Mouse (Mus musculus): ENCODE measurements around the gene Mob3b.
A peak's percentile ranks its signal among the peaks of the same experiment; 100 is the strongest.

Mob3b gene

DNA sequence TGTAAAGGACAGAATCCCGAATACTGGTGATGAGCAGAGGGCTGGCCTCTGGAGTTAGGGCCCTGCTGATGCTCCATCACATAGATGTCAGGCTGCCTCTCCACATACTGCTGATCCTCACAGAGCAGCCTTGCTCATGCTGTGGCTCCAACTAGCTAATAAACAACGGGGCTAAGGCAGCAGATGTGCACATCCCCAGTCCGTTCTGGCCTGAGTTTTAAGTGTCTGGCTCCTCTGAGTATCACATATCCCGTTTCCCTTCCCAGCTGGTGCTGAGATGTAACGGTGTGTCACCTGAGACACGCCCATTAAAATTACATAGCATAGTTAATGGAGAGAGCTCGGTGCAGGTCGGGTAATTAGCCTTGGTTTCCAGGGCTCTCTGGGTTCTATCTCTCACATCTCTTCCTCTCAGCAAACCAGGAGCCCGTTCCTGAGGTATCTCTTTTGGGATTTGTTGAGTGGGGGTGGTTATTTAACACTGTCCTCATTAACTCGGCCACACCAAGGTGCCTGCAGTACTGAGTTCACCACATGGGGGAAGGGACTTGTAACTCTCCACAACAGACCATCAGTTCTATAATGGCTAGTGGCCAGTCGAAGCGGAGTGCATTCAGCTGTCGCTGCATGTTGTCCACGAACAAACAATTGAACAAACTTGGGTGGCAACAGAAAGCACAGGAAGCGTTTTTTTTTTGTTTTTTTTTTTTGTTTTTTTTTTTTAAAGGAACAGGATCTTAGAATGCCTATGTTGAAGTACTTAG, 92.0 kb downstream of the Mob3b start:
- no peak for DNase-seq (ENCODE audit: extremely low spot score)

DNA sequence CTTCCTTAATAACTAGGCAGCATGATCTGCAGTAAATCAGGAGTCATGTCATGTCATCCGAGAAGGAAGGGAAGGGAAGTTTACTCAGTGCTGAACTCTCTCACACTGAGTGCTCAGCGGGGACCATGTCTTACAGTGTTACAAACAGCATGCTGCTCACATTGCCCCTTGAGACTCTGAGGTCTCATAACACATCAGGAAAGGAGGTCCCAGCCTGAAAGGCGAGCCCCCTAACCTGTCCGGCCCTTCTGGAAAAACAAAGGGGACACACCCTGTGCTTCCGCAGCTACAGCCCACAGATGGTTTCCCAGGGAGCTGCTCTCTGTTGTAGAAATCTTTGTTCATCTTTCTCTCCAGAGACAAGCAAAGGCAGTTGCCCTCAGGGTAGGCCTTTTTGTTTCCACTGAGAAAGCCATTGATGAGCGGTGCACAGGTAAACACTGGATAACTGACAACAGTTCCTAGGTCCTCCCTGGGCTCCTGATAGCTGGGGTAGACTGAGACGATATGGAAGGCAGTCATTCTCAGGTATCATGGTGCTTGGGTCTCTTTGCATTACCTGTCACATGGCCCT, 94.1 kb downstream of the Mob3b start:
- DNase-seq (ENCODE audit: extremely low spot score), result no peak

DNA sequence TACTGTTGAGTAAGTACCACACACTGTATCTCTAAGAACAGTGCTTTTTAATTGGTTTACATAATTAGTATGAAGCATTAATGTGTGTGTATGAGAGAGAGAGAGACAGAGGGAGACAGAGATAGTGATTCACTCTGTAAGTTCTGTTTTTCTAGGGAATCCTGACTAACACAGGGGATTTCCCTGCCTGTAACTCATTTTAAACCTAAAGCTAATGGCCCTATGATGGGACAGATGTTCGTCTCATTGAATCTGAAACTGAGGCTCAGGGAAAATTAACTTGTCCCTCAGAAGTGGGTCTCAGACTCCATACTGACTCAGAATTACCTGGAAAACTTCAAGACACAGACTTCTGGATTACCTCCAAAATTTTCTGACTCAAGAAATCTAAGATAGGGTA, 96.3 kb downstream of the Mob3b start:
- no peak for DNase-seq (ENCODE audit: extremely low spot score)

DNA sequence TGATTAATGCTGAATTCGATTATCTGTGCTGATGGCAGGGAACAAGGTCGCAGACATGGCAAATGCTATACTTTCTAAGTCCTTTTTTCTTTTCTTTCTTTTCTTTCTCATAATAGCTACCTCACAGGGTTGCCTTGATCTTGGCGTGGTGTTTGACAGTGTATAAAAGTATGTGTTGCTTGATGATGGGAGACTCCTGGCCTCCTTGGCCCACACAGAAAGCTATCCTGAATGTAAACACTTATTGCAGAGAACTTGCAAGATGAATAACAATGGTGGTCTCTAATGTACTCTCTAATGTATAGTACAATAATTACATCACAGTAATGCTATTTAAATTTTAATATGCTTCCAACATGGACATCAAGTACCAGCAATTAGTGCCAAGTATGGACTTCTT, 96.9 kb downstream of the Mob3b start:
- DNase-seq (ENCODE audit: extremely low spot score), result no peak

DNA sequence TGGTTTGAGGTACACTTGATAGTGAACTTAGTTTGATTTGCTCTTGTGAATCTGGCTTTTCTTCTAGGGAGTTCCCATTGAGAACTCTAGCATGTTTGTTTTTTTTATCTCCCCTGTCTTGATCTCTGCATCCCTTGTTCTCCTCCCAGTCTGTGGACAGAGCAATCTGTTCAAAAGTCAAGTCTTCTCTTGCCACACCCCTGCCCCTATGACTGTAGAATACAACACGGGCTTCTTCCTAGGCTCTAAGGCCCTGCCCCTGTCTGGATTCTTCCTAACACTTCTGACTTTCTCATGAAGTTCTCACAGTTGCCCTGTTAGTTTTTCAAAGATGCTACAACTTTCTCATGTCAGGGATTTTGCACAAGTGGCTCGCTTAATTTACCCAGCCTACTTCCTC, 102.9 kb downstream of the Mob3b start:
- no peak for DNase-seq (ENCODE audit: extremely low spot score)

DNA sequence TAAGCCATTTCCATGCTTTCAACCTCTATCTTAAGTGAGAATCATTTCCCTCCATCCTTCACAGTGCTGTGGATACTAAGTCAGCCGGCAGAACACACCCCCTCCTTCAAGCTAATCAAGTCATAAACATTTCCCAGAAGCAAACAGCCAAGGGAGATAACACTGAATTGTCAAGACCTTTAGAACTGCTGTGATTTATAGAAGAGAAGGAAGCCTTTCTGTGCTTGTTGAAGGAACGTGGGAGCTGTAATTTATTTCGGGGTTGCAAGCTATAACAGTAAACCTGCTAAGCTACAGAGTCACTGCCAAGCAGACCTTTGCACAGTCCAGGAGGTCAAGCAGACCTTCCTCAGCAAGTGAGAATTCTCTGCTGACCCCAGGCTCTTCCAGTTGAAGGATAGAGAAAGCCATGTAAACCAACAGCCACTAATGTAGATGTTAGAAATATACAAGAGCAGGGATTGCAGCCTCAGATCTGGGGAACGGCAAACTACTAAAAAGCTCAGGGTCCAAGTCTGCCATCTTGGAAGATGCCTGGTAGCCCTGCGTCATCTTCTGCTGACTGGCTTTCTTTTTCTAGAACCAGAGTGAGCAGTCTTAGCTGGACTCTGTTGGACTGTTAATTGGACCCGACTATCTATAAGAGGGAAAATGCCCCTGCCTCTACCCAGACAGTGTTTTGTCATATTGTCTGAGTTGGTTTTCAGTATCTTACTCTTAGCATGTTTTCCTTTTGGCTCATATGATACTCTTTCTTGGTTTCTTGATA, 104.9 kb downstream of the Mob3b start:
- DNase-seq (ENCODE audit: extremely low spot score), result no peak

DNA sequence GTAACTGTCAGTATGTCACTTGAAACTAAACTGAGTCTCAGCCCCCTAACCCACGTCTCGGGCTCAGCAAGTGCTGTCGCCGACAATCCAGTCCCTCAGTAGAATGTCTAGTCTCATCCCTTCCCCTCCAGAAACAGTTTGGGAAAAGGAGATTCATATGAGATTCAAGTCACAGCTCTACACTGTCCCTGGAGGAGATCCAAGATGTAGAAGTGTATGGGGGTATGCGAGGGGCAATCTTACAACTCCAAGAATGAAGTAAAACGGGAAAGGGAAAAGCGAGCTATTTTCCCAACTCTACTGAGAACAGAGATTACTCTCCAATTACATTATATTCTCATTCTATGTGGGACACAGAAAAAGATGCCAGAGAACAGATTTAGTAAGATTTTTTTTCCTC, 106.1 kb downstream of the Mob3b start:
- DNase-seq (ENCODE audit: extremely low spot score), result no peak

DNA sequence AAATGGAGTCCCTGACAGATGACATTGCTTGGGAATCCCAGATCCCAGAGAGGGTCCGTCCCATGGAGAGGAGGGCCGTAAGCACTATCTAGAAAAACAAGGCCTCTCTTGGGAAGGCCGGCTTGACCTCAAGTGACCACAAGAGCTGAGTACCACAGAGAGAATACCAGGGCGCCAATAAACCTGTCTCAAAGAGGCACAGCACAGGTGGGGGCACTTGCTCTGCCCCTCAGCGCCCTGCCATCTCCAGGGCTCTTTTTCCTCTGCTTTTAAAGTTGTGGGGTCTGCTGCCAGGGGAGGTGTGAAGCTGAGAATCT, 107.6 kb downstream of the Mob3b start:
- peak; percentile 42 for DNase-seq (ENCODE audit: extremely low spot score)

DNA sequence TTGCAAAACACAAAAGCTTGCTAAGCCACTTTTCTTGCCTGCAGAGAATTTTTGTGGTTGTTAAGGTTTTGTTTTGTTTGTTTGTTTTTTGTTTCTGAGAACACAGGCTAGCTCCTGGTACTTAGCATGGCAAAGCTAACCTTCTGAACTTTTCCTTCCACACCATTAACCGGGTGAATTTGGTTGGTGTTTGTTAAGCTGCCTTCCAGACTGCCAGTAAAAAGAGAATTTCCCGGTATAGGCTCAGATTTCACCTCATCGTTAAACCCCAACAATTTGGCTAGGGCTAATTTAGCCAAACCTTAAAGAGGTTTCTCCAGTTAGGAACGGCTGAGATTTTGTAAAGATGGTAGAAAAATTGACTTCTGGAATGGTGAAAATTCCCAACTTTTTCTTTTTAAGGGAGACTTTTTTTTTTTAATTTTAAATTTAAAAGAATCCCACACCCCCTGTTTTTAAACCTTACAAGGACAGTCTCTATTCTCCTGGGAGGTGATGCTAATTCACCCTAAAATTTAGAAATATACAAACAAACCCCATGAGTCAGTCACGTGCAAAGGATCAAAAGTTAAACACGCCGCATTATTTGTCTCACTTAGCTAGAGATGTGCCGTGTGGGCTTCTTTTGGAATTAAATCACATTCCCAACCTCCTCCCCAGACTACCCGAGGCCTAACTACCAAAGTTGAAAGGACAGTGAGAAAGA, 108.1 kb downstream of the Mob3b start:
- DNase-seq (ENCODE audit: extremely low spot score), result no peak

DNA sequence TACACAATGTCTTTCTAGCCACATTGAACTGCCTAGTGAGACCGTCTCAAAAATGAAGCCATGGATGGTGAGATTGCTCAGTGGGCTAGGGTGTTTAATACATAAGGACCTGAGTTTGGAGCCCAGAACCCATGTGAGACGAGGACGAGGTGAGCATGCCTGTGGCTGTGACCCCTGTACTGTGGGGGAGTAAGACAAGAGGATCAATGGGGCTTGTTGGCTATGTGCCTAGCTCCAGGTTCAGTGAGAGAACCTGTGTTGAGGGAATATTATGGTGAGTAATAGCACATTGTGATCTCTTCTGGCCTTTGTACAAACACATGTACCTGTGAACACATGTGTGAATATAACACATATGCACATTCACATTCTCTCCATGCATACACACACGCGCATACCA, 116.4 kb downstream of the Mob3b start:
- DNase-seq (ENCODE audit: extremely low spot score), result no peak

DNA sequence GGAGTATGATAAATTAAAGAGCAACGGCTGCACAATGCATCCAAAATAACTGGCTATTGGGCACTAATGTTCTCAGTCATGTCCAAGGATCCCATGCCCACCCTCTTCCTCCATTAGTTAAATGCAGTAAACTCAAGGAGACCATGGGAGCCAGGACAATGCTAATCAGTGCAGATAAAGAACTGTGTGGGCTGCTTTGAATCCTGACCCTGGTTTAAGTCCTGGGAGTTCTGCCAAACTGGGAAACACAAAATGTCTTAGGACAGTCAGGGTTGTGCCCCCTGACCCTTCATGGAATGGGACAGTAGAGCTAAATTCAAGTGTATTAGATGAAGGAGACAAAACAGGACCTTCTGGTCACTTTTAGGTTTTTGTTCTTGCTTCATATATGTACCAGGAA, 117.0 kb downstream of the Mob3b start:
- DNase-seq (ENCODE audit: extremely low spot score), result no peak

DNA sequence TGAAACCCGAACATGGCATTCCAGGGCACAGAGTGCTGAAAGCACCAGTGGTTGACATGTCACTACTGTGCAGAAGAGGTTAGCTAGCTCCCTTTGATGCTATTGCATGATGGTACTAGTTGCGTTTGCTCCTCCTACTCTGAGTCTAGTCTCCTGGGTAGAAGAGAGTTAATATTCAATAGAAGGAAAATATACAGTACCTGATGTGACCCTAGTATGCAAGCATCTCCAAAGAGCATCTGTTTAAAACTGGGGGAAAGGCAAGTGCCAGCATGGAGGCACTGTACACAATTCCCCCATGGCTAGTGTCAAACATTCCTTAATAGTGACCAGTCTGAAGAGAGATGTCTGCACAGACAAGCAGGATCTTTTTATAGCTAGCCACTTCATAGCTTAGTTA, 119.5 kb downstream of the Mob3b start:
- DNase-seq (ENCODE audit: extremely low spot score), result no peak

DNA sequence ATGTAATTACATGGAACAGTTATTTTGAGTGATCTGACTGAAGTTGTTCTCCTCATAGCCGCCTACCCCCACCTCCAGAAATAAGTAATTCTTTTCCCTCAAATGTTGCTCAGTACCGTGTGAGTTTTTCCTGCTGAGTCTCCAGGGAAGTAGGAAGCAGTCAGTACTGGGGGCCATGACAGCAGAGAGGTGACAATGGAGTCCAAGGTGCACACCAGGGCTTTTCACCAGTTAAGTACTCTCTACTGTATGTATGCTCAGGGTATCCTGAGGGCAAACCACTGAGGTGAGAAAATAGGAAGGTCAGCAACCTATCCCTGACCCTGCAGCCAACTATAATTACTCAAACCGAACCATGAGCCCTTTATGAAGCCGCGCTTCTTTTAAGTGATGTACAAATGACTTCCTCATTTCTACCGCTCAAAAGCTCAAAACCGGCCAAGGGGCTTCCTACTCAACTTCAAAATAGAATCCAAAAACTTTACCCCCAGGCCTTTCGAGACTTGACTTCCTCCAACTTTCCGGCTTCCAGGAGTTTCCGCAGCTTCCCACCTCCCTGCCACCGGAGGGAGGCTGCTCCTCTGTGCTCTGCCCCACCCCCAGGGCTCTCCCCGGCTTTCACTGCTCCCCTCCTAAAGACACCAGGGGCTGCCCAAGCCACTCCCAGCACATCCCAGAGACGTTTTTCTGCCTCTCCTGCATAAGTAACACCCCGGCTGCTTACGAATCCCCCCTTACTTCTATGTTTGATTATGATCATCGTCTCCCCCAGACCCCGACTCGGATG, 122.6 kb downstream of the Mob3b start:
- peak; percentile 9 for DNase-seq (ENCODE audit: extremely low spot score)

DNA sequence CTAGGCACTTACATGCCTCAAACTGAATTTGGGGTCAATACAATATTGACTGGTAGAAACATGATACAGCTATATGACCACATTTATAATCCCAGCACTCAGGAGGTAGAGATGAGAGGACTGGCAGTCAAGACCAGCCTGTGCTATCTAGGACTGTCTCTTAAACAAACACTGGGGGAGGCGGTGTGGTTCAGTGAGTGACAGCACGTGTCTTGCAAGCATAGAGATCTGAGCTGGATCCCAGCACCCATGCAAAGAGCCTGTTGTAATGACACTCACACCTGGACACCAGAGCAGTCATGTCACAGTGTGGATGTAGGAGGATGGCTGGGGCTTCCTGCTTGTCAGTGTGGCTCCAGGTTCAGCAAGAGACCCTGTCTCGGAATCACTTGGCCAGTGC, 124.5 kb downstream of the Mob3b start:
- DNase-seq (ENCODE audit: extremely low spot score), result no peak

DNA sequence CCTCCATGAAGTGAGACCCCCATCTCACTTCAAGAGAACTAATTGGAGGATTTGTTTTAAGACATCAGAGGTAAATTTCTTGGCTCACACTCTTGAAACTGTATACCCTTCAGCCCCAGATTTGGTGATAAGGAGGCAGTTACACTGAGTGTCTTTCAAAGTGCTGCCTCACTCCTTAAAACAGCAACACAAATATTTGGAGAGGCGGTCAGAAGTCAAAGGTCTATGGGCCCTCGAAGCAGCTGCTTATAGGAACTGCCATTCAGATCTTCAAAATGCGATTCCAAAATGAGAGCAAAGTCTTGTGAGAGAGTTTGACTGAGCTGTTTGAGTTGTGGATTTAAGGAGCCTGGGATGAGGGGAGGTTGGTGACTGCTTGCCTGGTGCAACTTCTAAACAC, 125.7 kb downstream of the Mob3b start:
- no peak for DNase-seq (ENCODE audit: extremely low spot score)

DNA sequence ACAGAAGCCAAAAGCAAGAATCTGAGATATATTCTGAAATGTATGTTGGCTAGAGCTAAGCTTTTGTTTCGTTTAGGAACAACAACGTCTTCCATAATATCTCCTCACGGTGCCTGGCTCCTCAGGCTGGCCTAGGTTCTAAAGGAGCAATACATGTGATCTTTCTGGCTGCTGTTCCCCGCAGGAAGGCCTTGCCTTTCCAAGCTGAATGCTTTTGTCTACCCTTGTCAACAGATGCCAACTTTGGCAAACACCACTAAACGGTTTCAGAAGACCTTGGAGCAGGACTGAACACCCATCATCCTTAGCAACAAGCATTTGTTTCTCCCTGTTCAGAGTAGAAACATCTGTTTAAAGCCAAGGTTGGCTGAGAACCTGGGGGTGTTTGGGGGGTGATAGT, 126.1 kb downstream of the Mob3b start:
- no peak for DNase-seq (ENCODE audit: extremely low spot score)

DNA sequence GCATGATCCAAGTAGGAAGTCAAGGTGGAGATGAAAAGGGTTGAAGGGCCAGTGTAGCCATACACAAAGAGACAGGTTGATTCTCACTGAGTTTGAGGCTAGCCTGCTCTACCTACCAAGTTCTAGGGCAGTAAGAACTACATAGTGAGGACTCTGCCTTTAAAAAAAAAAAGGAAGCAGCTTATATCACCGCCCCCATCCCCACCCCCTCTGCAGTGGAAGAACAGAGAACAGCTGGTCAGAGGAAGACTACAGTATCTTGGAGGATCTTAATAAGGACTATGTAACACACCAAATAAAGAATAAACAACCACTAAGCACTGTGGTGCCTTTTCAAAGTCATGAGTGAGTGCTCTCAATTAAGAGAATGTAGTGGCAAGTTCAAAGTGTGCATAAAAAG, 138.9 kb downstream of the Mob3b start:
- DNase-seq (ENCODE audit: extremely low spot score), result no peak

DNA sequence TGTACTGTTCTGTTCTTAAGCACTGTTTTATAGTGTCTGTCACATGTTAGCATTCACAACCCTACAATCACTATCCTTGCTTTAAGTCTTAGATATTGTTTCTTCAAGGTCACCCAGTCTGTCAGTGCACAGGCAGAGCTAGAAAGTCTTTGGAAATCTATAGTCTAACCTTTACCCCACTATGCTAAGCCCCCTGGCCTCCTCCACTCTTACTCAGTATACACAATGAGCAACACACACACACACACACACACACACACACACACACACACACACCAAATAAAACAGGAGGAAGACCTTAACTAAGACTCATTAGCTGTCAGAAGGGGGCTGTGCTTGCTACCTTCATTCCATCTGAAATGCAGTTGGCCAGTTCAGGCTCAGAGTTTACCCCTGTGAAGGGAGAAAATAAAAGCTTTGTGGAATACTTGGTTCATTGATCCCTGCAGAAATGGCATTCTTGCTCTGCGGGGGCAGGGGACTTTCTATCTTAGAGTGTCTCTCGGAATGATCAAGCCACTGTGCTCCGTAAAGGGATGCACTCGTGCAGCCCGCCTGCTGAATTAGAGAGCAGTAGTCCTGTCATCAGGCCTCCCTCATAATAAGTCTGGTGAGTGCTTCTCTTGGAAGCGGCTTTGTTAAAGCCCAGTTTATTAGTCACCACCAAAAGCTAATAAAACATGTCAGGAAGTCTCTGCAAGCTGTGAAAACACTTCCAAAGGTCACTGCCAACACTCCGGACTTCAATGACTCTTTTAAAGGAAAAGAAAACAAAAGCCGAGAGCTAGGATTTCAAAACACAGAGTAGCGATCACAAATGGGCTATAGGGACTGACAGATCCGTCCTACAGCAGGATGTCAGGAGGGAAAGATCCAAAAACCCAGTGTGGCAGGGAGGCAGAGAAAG, 144.6 kb downstream of the Mob3b start:
- DNase-seq (ENCODE audit: extremely low spot score), result peak; percentile 45

DNA sequence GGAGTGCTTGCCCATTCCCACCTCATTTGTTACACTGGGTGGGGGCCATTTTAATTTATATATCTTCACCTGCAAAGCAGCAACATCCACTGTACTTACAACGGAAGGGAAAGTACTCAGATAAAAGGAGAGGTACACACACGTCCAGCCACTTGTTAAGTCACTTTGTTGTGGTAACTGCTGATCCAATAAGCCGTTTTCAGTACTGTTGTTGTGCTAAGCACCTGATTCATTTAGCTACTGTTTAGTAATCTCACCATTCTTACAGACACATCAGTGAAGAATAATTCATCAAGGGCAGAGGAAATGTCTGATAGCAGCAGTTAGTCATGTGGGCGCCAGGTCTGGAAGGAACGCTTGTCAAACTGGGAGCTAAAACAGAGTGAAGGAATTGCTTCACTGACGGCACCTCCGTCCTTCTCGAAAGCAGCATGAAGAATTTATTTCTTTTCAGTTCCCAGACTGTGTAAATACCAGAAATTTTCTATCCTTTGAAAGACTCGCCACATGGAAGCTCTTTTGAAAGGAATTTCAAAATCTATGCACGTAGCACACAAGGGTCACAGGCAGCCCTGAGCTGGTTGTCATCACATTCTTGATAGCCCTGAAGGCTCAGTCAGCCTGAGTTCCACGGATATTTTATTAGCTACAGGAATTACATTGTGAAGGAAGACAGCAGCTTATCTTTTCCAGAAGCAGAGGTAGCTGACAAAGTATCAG, 150.6 kb downstream of the Mob3b start:
- DNase-seq (ENCODE audit: extremely low spot score), result no peak

DNA sequence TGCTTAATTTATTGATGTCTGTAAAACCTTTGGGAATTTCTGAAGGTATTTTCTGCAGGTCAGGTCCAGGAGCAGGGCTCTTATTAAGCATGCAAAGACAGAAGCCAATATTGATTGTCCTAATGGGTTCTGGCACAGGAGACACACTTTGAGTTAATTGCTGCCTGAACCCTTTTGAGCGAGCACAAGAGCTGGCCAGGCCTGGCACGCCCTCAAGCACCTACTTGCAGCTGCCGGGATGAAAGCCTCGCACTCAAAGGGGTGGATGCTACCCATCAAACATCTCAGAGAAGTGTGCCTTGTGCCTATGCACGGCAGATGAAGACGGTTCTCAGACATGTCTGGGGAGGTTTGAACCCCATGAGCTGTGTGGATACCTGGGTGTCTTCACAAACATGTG, 151.2 kb downstream of the Mob3b start:
- no peak for DNase-seq (ENCODE audit: extremely low spot score)
